Mouse (Mus musculus) neural tube, embryonic 15.5 days (tissue): ENCODE measurements at regions not wholly inside any gene's neighbourhood (a gene's known extent, or its start where the extent isn't known, plus 50 kb on each side); places are given as distances from the start of the nearest gene placed in this dataset.

ENCODE experiments used
- ATAC-seq: fragments of 200-750 bp; cut with Nextera tagmentation; 2 replicates; pipeline ENCODE4 v1.8.0; 2017; ENCODE audit warnings: mild to moderate bottlenecking, moderate TSS enrichment, moderate library complexity; ENCODE audit not compliant: low FRiP score
- H3K27ac ChIP-seq: fragments of 300-500 bp; sonication (generic); replicated peaks from 2 replicates; pipeline ENCODE4 v1.5.1; 2015; ENCODE audit warnings: mild to moderate bottlenecking, inconsistent platforms
- H3K27me3 ChIP-seq: fragments of 300-500 bp; sonication (generic); replicated peaks from 2 replicates; pipeline ENCODE4 v1.6.1; 2015; ENCODE audit warnings: inconsistent platforms
- H3K36me3 ChIP-seq: fragments of 300-500 bp; sonication (generic); 2 replicates; pipeline ENCODE4 v1.6.1; 2015; ENCODE audit warnings: inconsistent platforms
- H3K4me1 ChIP-seq: fragments of 300-500 bp; sonication (generic); 2 replicates; pipeline ENCODE4 v1.6.1; 2015; ENCODE audit warnings: inconsistent platforms
- H3K4me2 ChIP-seq: fragments of 300-500 bp; sonication (generic); 2 replicates; pipeline ENCODE4 v1.6.1; 2015; ENCODE audit warnings: inconsistent platforms, mild to moderate bottlenecking, moderate library complexity
- H3K4me3 ChIP-seq: fragments of 300-500 bp; sonication (generic); replicated peaks from 2 replicates; pipeline ENCODE4 v1.5.1; 2015; ENCODE audit warnings: mild to moderate bottlenecking, inconsistent platforms
- H3K9ac ChIP-seq: fragments of 300-500 bp; sonication (generic); replicated peaks from 2 replicates; pipeline ENCODE4 v1.6.1; 2015; ENCODE audit warnings: mild to moderate bottlenecking, inconsistent platforms
- H3K9me3 ChIP-seq: fragments of 300-500 bp; sonication (generic); replicated peaks from 2 replicates; pipeline ENCODE4 v1.6.1; 2016; ENCODE audit warnings: inconsistent platforms
- WGBS: fragments of 180-500 bp; shearing (Covaris S2); methylation state at CpG from one replicate; pipeline ENCODE4 v1.1.7; 2015; ENCODE audit warnings: mixed read lengths; 5-methylcytosine and 5-hydroxymethylcytosine counted together

DNA sequence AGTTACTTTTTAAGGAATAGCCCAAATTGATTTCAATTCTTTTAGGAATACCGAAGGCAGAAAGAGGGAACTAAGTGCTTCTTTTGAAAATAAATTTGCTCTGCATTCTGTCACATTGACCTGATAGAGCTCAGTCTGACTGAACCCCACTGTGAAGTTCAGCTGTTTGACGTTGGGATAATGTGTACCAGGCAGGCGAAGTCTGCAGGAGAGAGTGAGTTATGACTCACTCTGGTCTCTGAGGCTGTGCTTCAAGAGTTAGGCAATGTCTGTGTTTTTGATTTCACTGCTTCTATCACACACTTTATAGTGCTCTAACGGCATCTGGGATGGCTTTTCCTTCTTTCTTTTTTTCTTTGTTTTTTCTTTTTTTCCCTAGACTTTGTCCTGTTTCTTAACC lies 283.5 kb downstream of the Naf1 start:
- WGBS: 53% methylated on average over 4 of the region's 4 CpGs

DNA sequence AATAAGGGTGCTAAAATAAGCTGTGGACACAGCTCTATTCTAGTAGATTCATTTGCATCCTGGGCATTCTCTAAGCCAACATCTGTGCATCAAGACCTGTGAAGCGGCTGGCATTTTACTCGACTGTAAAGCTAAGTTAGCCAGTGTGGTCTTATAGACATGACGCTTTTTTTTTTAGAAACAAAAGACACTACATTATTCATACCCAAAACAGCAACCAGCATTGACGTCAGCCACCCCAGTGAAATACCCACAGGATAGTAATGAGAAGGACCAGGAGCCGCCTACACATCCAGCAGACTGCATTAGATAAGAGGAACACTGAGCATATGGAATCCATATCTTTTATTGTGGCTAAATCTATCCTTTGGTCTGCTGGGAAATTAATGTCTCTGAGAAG lies 321.7 kb downstream of the Naf1 start:
- Histone ChIP-seq H3K4me1 (no peaks in the 10 kb centered on the region), H3K4me2 (no peak overlapping the region), H3K9me3 (no peaks in the 10 kb centered on the region), H3K36me3 (no peaks in the 10 kb centered on the region), H3K4me3 (no peak overlapping the region), H3K9ac (no peak overlapping the region), H3K27ac (no peak overlapping the region), H3K27me3 (no peaks in the 10 kb centered on the region)
- 84% methylated on average over 5 of the region's 5 CpGs for WGBS
- ATAC-seq: no peak

More for the DNA sequence above, 283.5 kb downstream of the Naf1 start:
- H3K9ac ChIP-seq: no peak overlapping the region
- no peak overlapping the region for H3K27ac ChIP-seq
- no peaks in the 10 kb centered on the region for H3K36me3 ChIP-seq
- no peaks in the 10 kb centered on the region for H3K27me3 ChIP-seq
- H3K9me3 ChIP-seq: no peaks in the 10 kb centered on the region
- H3K4me2 ChIP-seq: no peak overlapping the region
- peak; percentile 35; the same call in 1 of the 2 replicates for ATAC-seq
- H3K4me3 ChIP-seq: no peak overlapping the region
- no peaks in the 10 kb centered on the region for H3K4me1 ChIP-seq

DNA sequence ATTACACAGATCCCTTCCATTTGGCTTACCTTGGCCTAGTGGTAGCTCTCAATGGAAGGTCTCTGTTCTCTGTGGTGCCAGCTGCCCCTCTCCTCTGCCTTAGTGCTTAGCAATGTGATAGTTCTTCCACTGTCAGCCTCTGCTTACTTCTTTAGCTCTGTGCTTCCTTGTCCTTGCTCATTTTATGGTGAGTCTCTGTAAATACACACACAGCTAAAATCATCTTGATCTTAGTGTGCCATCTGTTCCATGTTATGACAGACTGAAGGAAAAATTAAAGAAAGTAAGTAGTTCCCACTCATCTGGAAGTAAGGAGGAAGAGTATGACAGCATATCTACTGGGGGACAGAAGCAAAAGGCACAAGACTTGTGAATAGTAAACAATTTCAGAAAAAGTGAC lies 324.4 kb upstream of the Nat3 start:
- Histone ChIP-seq H3K36me3 (no peaks in the 10 kb centered on the region), H3K9me3 (no peaks in the 10 kb centered on the region), H3K9ac (no peak overlapping the region), H3K27ac (no peak overlapping the region), H3K27me3 (no peaks in the 10 kb centered on the region), H3K4me1 (no peaks in the 10 kb centered on the region), H3K4me3 (no peak overlapping the region), H3K4me2 (no peak overlapping the region)
- ATAC-seq: no peak

DNA sequence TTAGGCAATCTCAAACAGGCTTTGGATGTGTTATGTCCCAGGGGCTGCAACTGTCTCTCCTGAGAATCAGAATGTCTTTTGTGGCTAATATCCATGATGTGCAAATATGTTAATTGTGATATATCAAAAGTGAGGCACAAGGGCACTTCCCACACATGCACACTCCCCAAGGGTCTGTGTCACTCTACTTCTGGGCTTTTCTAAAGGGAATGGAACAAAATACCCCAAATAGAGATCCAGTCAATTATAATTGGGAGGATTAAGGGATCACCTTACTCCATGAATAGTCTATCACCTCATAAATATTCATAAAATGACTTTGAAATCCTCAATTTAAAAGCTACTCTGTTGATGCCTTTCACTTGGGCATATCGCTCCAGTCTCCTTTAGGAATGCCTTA lies 317.6 kb upstream of the Nat3 start:
- Histone ChIP-seq H3K9ac (no peak overlapping the region), H3K9me3 (no peaks in the 10 kb centered on the region), H3K4me2 (no peak overlapping the region), H3K27me3 (no peaks in the 10 kb centered on the region), H3K4me3 (no peak overlapping the region), H3K36me3 (no peaks in the 10 kb centered on the region), H3K4me1 (no peaks in the 10 kb centered on the region), H3K27ac (no peak overlapping the region)
- ATAC-seq: no peak
- WGBS: 75% methylated on average over 1 of the region's 1 CpGs

DNA sequence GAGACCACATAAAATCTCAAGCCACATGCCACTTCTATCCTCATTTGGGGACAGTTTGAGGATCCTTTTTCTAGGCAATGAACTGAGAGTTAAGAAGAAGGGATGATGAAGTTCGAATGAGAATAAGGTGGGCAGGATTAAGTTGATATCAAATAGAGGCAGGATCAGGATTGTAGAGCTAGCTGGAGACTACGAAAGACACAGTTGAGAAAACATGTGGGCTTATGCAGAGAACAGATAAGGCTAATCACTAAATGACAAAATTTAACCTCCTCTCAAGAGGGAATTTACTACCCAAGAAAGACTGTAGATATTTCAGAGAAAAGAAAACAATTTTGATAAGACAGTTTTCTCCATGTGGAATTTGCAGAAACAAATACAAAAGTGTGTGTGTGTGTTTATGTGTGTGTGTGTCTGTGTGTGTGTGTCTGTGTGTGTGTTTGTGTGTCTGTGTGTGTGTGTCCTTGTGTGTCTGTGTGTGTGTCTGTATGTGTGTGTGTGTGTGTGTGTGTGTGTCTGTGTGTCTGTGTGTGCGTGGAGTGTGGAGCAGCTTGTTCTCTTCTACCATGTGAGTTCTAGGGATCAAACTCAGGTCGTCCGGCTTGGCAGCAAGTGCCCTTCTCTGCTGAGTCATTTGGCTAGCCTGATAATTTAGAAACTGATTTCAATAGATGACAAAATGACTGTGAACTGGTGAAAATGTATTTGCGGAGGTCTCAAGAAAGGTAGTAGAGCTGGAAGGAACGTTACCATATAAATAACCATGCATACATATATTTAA lies 291.5 kb upstream of the Nat3 start:
- no peak for ATAC-seq
- Histone ChIP-seq H3K9me3 (no peaks in the 10 kb centered on the region), H3K4me3 (no peak overlapping the region), H3K36me3 (no peaks in the 10 kb centered on the region), H3K27me3 (no peaks in the 10 kb centered on the region), H3K4me1 (no peaks in the 10 kb centered on the region), H3K4me2 (no peak overlapping the region), H3K27ac (no peak overlapping the region), H3K9ac (no peak overlapping the region)
- 91% methylated on average over 7 of the region's 7 CpGs for WGBS

DNA sequence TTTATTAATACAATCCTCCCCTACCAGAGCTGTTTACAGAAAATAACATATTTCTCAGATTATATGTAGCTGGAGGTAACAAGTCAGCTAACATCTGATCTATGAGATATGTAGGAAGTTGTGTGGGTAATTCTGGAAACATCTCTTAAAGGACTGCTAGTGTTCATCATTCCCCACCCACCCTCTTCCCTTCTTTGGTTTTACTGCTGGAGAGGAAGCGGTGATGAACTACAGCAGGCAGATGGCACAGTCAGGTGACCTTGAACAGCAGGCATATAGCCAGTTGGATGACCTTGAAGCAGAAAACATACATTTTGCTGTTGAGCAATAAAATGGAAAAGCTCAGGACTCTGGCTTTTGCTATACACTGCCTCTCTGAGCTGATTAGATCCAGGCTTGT lies 284.7 kb upstream of the Nat3 start:
- no peaks in the 10 kb centered on the region for H3K36me3 ChIP-seq

DNA sequence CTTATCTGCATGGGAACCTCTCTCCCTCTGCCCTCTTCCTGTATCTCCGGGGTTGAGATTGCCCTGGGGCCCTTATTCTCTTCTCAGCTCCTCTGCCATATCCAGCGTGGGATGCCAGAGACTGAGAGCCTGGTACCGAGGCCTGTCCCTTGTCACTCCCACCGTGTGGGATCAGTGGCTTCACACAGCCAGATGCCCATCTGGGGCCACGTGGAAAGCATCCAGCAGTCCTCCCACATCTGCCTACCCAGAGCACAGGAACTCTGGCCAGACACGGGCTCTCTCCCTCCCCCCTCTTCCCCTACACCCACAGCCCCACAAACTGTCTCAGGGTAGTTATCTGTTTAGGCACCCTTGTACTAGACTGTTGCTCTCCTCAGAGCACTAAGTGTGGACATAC lies 244.9 kb upstream of the Nat3 start:
- Histone ChIP-seq H3K36me3 (no peaks in the 10 kb centered on the region), H3K27ac (no peak overlapping the region), H3K4me3 (no peak overlapping the region), H3K9me3 (no peaks in the 10 kb centered on the region), H3K9ac (no peak overlapping the region), H3K4me1 (no peaks in the 10 kb centered on the region), H3K27me3 (no peaks in the 10 kb centered on the region), H3K4me2 (no peak overlapping the region)
- 77% methylated on average over 6 of the region's 6 CpGs for WGBS
- no peak for ATAC-seq

More for the DNA sequence above, 284.7 kb upstream of the Nat3 start:
- no peaks in the 10 kb centered on the region for H3K27me3 ChIP-seq
- H3K9ac ChIP-seq: no peak overlapping the region
- no peak for ATAC-seq
- H3K9me3 ChIP-seq: no peaks in the 10 kb centered on the region
- no peak overlapping the region for H3K4me3 ChIP-seq
- H3K4me1 ChIP-seq: no peaks in the 10 kb centered on the region
- H3K4me2 ChIP-seq: no peak overlapping the region
- no peak overlapping the region for H3K27ac ChIP-seq
- 79% methylated on average over 1 of the region's 1 CpGs for WGBS

DNA sequence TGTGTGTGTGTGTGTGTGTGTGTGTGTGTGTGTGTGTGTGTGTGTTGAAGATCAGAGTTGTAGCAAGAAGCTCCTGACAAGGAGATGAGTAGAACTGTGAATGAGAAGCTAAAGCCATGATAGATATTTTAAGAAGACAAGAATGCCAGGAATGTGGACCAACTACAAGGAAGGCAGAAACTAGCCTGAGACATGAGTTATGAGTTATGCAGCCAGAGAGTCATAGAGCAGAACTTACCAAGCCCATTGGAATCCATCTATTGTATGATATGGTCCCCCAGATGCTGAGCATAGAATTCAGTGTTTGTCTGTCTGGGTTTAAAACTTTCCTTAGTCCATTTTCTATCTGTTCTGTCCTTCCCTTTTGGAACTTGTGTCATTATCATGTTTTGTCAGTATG lies 244.2 kb upstream of the Nat3 start:
- no peak overlapping the region for H3K4me3 ChIP-seq
- H3K9ac ChIP-seq: no peak overlapping the region
- no peak overlapping the region for H3K4me2 ChIP-seq
- no peaks in the 10 kb centered on the region for H3K27me3 ChIP-seq
- H3K27ac ChIP-seq: no peak overlapping the region
- H3K9me3 ChIP-seq: no peaks in the 10 kb centered on the region
- H3K4me1 ChIP-seq: no peaks in the 10 kb centered on the region
- H3K36me3 ChIP-seq: no peaks in the 10 kb centered on the region
- ATAC-seq: no peak

DNA sequence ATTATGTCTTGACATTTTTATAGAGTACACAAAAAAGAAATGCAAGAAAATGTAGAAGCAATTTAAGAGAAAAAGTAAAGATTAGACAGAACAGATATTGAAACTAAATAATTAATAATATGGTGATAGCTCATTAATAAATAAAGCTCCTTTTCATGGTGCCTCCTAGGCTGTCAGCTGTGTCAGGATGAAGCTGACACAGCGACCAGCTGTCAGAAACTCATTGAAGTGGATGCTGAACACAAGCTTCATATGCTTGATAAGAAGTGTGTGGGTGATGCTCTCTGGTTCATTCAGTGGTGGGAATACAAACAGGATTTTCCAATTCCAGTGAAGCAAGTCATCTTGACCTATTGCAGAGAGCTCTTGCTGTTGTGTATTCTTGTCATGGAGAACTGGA lies 213.2 kb upstream of the Nat3 start:
- Histone ChIP-seq H3K9ac (no peak overlapping the region), H3K9me3 (no peaks in the 10 kb centered on the region), H3K27ac (no peak overlapping the region), H3K36me3 (no peaks in the 10 kb centered on the region), H3K27me3 (no peaks in the 10 kb centered on the region), H3K4me2 (no peak overlapping the region), H3K4me1 (no peaks in the 10 kb centered on the region), H3K4me3 (no peak overlapping the region)
- ATAC-seq: no peak
- 65% methylated on average over 1 of the region's 1 CpGs for WGBS

DNA sequence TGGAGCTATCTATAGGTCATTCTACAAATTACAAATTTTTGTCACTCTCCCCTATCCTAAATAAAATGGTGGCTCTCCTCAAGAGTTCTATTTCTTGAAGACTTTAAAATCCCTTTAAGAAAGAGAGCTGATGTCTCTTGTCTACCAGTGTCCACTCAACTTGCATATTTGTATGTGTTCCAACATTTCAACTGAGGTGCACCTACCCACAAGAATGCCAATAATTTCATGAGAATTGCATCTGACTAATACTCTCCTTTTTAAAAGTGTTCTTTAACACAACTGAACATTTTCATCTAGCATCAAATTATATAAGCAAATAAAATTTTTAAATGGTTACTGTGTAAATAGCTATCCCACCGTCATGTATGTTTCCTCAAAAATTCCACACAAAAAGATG lies 206.3 kb upstream of the Nat3 start:
- no peaks in the 10 kb centered on the region for H3K9me3 ChIP-seq
- H3K4me1 ChIP-seq: no peaks in the 10 kb centered on the region
- no peaks in the 10 kb centered on the region for H3K36me3 ChIP-seq
- H3K4me2 ChIP-seq: no peak overlapping the region
- no peaks in the 10 kb centered on the region for H3K27me3 ChIP-seq
- H3K9ac ChIP-seq: no peak overlapping the region
- 100% methylated on average over 1 of the region's 1 CpGs for WGBS
- no peak for ATAC-seq
- no peak overlapping the region for H3K27ac ChIP-seq
- H3K4me3 ChIP-seq: no peak overlapping the region

DNA sequence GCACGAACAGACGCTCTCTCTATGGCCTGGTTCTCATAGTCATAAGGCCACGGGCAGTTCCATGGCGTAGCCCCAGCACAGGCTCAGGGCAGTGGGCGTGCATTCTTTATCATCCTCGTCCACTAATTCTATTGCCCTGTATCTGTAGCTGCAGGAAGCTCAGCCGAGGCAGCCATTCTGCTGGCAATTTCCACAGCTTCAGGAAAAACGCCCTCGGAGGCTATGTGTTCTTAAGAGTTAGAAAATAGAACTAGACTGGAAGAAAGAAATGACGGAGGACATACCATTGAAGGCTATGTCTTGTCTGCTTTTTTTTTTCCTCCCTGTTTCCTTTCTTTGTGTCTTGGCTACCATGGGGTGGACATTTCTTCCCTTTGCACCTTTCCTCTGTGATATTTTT lies 205.0 kb upstream of the Nat3 start:
- no peak overlapping the region for H3K9ac ChIP-seq
- H3K9me3 ChIP-seq: no peaks in the 10 kb centered on the region
- ATAC-seq: no peak
- H3K27me3 ChIP-seq: no peaks in the 10 kb centered on the region
- H3K4me2 ChIP-seq: no peak overlapping the region
- no peaks in the 10 kb centered on the region for H3K4me1 ChIP-seq
- H3K4me3 ChIP-seq: no peak overlapping the region
- H3K27ac ChIP-seq: no peak overlapping the region
- no peaks in the 10 kb centered on the region for H3K36me3 ChIP-seq
- WGBS: 93% methylated on average over 10 of the region's 10 CpGs

DNA sequence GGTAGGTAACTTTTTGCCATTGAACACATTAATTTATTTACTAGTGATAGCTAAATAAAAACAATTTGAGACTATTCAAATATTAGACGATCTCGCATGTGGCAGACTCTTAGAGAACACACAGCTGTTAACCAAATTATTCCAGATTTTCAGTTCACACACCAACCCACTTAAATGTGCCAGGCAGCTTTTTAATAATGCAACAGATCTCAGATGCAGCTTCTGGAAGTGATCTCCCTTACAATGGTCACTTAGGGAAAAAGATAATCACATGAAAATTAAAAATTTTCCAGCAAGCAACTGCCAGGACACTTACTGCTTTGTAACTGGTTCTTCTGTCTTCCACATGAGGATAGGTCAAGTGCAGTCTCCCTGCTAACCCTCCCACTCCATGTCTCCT lies 203.1 kb upstream of the Nat3 start:
- no peaks in the 10 kb centered on the region for H3K9me3 ChIP-seq
- H3K27me3 ChIP-seq: no peaks in the 10 kb centered on the region
- no peaks in the 10 kb centered on the region for H3K36me3 ChIP-seq
- H3K4me3 ChIP-seq: no peak overlapping the region
- no peak overlapping the region for H3K27ac ChIP-seq
- no peak overlapping the region for H3K9ac ChIP-seq
- ATAC-seq: no peak
- no peaks in the 10 kb centered on the region for H3K4me1 ChIP-seq
- WGBS: 59% methylated on average over 2 of the region's 2 CpGs
- H3K4me2 ChIP-seq: no peak overlapping the region

DNA sequence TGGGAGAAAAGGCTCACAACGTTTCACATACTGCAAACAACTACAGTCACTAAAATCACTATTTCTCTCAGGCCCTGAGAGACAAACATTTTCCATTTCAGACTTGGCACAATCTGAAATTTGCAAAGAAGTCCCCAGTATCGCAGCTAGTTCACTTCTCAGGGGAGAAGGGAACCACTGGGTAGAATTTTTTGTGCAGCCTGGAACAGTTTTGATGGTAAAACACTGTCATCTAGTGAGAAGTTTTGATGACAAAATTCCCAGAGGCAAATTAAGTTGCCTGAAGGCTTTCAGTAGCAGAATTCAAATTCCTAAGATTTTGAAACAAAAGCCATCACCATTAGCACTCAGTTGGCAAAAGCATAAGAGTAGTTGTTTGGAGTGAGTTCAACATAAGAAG lies 195.2 kb upstream of the Nat3 start:
- Histone ChIP-seq H3K4me2 (no peak overlapping the region), H3K9me3 (no peaks in the 10 kb centered on the region), H3K36me3 (no peaks in the 10 kb centered on the region), H3K27me3 (no peaks in the 10 kb centered on the region), H3K4me1 (no peaks in the 10 kb centered on the region), H3K27ac (no peak overlapping the region), H3K9ac (no peak overlapping the region), H3K4me3 (no peak overlapping the region)
- no peak for ATAC-seq
- WGBS: 78% methylated on average over 2 of the region's 2 CpGs
